Mouse (Mus musculus): ENCODE measurements at regions not wholly inside any gene's neighbourhood (a gene's known extent, or its start where the extent isn't known, plus 50 kb on each side); places are given as distances from the start of the nearest gene placed in this dataset.
A peak's percentile ranks its signal among the peaks of the same experiment; 100 is the strongest.

DNA sequence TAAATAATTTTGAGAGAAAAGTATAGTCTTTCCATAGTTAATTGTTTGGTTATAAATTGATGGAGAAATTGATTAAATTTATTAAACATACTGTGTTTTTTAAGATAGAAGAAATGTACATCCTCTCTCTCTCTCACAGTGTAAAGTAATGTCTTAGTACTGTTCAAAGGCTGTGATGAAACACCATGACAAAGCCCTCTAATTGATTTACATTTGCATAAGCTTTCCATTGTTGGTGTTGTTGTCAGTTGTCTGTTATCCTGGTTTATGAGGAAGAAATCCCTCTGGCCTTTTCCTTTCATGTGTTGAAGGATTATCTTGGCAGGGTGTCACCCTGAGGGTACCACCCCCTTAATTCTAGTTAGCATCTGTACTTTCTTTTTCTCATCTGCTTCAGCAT lies 207.2 kb upstream of the Dmd start:
- H3K4me3 ChIP-seq (ENCODE audit: insufficient read depth, low read length) = no peak overlapping the region
- TF ChIP-seq POLR2A (IDR thresholded peaks at IDR 0.05; ENCODE audit: low read depth, low read length) (no peak), CTCF (IDR thresholded peaks at IDR 0.05; ENCODE audit: borderline replicate concordance, insufficient read depth, low read length) (no peak)
- no peak overlapping the region for H3K27ac ChIP-seq (ENCODE audit: insufficient read depth, low read length)
- no peaks in the 10 kb centered on the region for H3K4me1 ChIP-seq (ENCODE audit: control insufficient read depth, insufficient read depth, low read length)

- TF ChIP-seq CTCF (IDR thresholded peaks at IDR 0.05; ENCODE audit: borderline replicate concordance, insufficient read depth, low read length) (no peak), POLR2A (IDR thresholded peaks at IDR 0.05; ENCODE audit: low read depth, low read length) (no peak)
- Histone ChIP-seq H3K27ac (ENCODE audit: insufficient read depth, low read length) (no peak overlapping the region), H3K4me1 (ENCODE audit: control insufficient read depth, insufficient read depth, low read length) (no peaks in the 10 kb centered on the region), H3K4me3 (ENCODE audit: insufficient read depth, low read length) (no peak overlapping the region)
These were observed 184.5 kb upstream of the Dmd start for GRCm38 (mm10) chrX:82764204-82764603.

GRCm38 (mm10) chrX:82809171-82809570 lies 139.5 kb upstream of the Dmd start:
- Histone ChIP-seq H3K4me1 (ENCODE audit: control insufficient read depth, insufficient read depth, low read length) (no peaks in the 10 kb centered on the region), H3K27ac (ENCODE audit: insufficient read depth, low read length) (no peak overlapping the region), H3K4me3 (ENCODE audit: insufficient read depth, low read length) (no peak overlapping the region)
- TF ChIP-seq CTCF (IDR thresholded peaks at IDR 0.05; ENCODE audit: borderline replicate concordance, insufficient read depth, low read length) (no peak), POLR2A (IDR thresholded peaks at IDR 0.05; ENCODE audit: low read depth, low read length) (no peak)

GRCm38 (mm10) chrX:82814618-82815017 lies 134.1 kb upstream of the Dmd start:
- Histone ChIP-seq H3K27ac (ENCODE audit: insufficient read depth, low read length) (no peak overlapping the region), H3K4me1 (ENCODE audit: control insufficient read depth, insufficient read depth, low read length) (no peaks in the 10 kb centered on the region), H3K4me3 (ENCODE audit: insufficient read depth, low read length) (peak overlapping the region; percentile 13; the same call in 1 of the 2 replicates)
- no peak for TF ChIP-seq CTCF (IDR thresholded peaks at IDR 0.05; ENCODE audit: borderline replicate concordance, insufficient read depth, low read length)
- TF ChIP-seq POLR2A (IDR thresholded peaks at IDR 0.05; ENCODE audit: low read depth, low read length) = no peak

- TF ChIP-seq CTCF (IDR thresholded peaks at IDR 0.05; ENCODE audit: borderline replicate concordance, insufficient read depth, low read length) (no peak), POLR2A (IDR thresholded peaks at IDR 0.05; ENCODE audit: low read depth, low read length) (no peak)
- Histone ChIP-seq H3K27ac (ENCODE audit: insufficient read depth, low read length) (no peak overlapping the region), H3K4me1 (ENCODE audit: control insufficient read depth, insufficient read depth, low read length) (no peaks in the 10 kb centered on the region)
These were observed 131.6 kb upstream of the Dmd start for GRCm38 (mm10) chrX:82817045-82817444.

DNA sequence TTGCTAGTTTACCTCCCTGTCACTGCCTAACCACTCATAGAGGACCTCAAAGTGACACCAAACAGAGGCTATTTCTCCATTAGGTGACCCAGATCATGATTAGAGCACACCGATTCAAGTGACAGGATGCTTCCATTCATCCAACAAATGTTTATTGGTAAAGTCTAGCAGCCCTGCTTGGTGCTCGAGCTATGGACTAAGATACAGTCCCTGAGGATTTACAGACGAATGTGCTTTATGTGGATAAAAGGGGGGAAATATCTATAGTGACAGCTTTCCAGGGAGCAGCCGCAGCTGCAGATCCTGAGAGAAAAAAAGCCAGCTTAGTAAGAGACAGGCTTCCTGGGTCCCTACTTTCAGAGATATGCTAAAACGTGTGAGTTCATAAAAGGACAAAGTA lies 125.1 kb upstream of the Dmd start:
- no peak overlapping the region for H3K4me3 ChIP-seq (ENCODE audit: insufficient read depth, low read length)
- H3K4me1 ChIP-seq (ENCODE audit: control insufficient read depth, insufficient read depth, low read length) = no peaks in the 10 kb centered on the region
- no peak overlapping the region for H3K27ac ChIP-seq (ENCODE audit: insufficient read depth, low read length)
- TF ChIP-seq CTCF (IDR thresholded peaks at IDR 0.05; ENCODE audit: borderline replicate concordance, insufficient read depth, low read length) (no peak), POLR2A (IDR thresholded peaks at IDR 0.05; ENCODE audit: low read depth, low read length) (no peak)

More at GRCm38 (mm10) chrX:82817045-82817444, 131.6 kb upstream of the Dmd start:
- no peak overlapping the region for H3K4me3 ChIP-seq (ENCODE audit: insufficient read depth, low read length)

GRCm38 (mm10) chrX:82866116-82866515 lies 82.6 kb upstream of the Dmd start:
- no peak overlapping the region for H3K27ac ChIP-seq (ENCODE audit: insufficient read depth, low read length)
- TF ChIP-seq POLR2A (IDR thresholded peaks at IDR 0.05; ENCODE audit: low read depth, low read length) (no peak), CTCF (IDR thresholded peaks at IDR 0.05; ENCODE audit: borderline replicate concordance, insufficient read depth, low read length) (no peak)
- no peak overlapping the region for H3K4me3 ChIP-seq (ENCODE audit: insufficient read depth, low read length)
- H3K4me1 ChIP-seq (ENCODE audit: control insufficient read depth, insufficient read depth, low read length) = no peaks in the 10 kb centered on the region

Data from embryonic fibroblast, embryonic 13.5 days (primary cell).